Mouse (Mus musculus): ENCODE results near the gene Gcn1l1. TPM values are rescaled to one million over a fixed set of nuclear protein-coding genes. Genes with fewer than 3 reads are reported as not detected.

Gcn1l1 gene
- total RNA-seq, 1 experiment from 2014 or later, result 39.8 TPM

Other genes starting within 250 kb of the Gcn1l1 start
- 51.2 and 55.9 TPM in 2 replicates for gene Srsf9, start 238.1 kb upstream of the Gcn1l1 start, total RNA-seq (2017)
- 3.4 and 9.5 TPM in 2 replicates for gene Gatc, start 224.1 kb upstream of the Gcn1l1 start, total RNA-seq (2017)
- 12.7 and 12.8 TPM in 2 replicates for gene Triap1, start 224.0 kb upstream of the Gcn1l1 start, total RNA-seq (2017)
- 49.6 and 60.8 TPM in 2 replicates for gene Cox6a1, start 216.3 kb upstream of the Gcn1l1 start, total RNA-seq (2017)
- gene Msi1, start 135.7 kb upstream of the Gcn1l1 start, total RNA-seq (2017), result not detected in 2 replicates
- not detected in 2 replicates for gene Pla2g1b, start 99.0 kb upstream of the Gcn1l1 start, total RNA-seq (2017)
- 6.1 and 11.3 TPM in 2 replicates for gene Sirt4, start 80.5 kb upstream of the Gcn1l1 start, total RNA-seq (2017)
- gene Pxn, start 58.6 kb upstream of the Gcn1l1 start, total RNA-seq (2017), result 242 and 288 TPM in 2 replicates
- 808 and 842 TPM in 2 replicates for gene Rplp0, start 5.8 kb upstream of the Gcn1l1 start, total RNA-seq (2017)
- 63.9 and 67.8 TPM in 2 replicates for gene Rab35, start 66.7 kb downstream of the Gcn1l1 start, total RNA-seq (2017)
- 11.4 and 12.5 TPM in 2 replicates for gene Bicdl1, start 166.4 kb downstream of the Gcn1l1 start, total RNA-seq (2017)

All from neutrophil, adult 5-6 weeks (primary cell).